Mouse (Mus musculus) MEL (cell line): ENCODE data around the gene Epha6.

Source experiments
- BHLHE40 ChIP-seq: IDR thresholded peaks from 2 replicates; pipeline ENCODE4 v1.6.1; 2012; ENCODE audit warnings: low read depth, mild to moderate bottlenecking, inconsistent platforms, low read length, improper control_type of control experiment, borderline replicate concordance
- CTCF ChIP-seq, 3 experiments: IDR thresholded peaks in 2 of 3; conservative IDR thresholded peaks in 1 of 3; 2 replicates each; pipeline ENCODE4 v1.5.1; 2011 to 2012; ENCODE audit warnings: low read length in 3 of 3, low read depth in 2 of 3, mild to moderate bottlenecking in 2 of 3, improper control_type of control experiment in 1 of 3, inconsistent platforms in 1 of 3, mixed read lengths in 1 of 3, moderate library complexity in 1 of 3; ENCODE audit not compliant: control insufficient read depth in 1 of 3, insufficient read depth in 1 of 3, poor library complexity in 1 of 3, severe bottlenecking in 1 of 3
- EP300 ChIP-seq, 2 experiments: IDR thresholded peaks; 2 replicates each; pipeline ENCODE4 v1.6.1; 2011; ENCODE audit warnings: improper control_type of control experiment in 2 of 2, low read length in 2 of 2, low read depth in 1 of 2, mild to moderate bottlenecking in 1 of 2
- GABPA ChIP-seq: IDR thresholded peaks from 2 replicates; pipeline ENCODE4 v1.6.1; 2012; ENCODE audit warnings: low read depth, mild to moderate bottlenecking, inconsistent platforms, low read length, improper control_type of control experiment, moderate library complexity
- GATA1 ChIP-seq: IDR thresholded peaks from 2 replicates; pipeline ENCODE4 v1.6.1; 2011; ENCODE audit warnings: low read depth, low read length, improper control_type of control experiment
- MAX ChIP-seq: IDR thresholded peaks from 2 replicates; pipeline ENCODE4 v1.6.1; 2011; ENCODE audit warnings: low read length, improper control_type of control experiment
- MEF2A ChIP-seq: IDR thresholded peaks from 2 replicates; pipeline ENCODE4 v1.6.1; 2014; ENCODE audit warnings: low read depth, mild to moderate bottlenecking, inconsistent platforms, low read length, improper control_type of control experiment; ENCODE audit not compliant: poor library complexity, insufficient replicate concordance, severe bottlenecking; ENCODE audit errors: extremely low read depth
- MYC ChIP-seq: IDR thresholded peaks from 2 replicates; pipeline ENCODE4 v1.6.1; 2011; ENCODE audit warnings: low read depth, mild to moderate bottlenecking, low read length, improper control_type of control experiment, moderate library complexity
- NRF1 ChIP-seq: IDR thresholded peaks from 2 replicates; pipeline ENCODE4 v1.6.1; 2014; ENCODE audit warnings: low read depth, mild to moderate bottlenecking, inconsistent platforms, low read length, improper control_type of control experiment, moderate library complexity; ENCODE audit not compliant: poor library complexity, insufficient read depth, severe bottlenecking
- POLR2A ChIP-seq, 2 experiments: IDR thresholded peaks; 2 replicates each; pipeline ENCODE4 v1.6.1; 2011 to 2012; ENCODE audit warnings: low read length in 2 of 2, mild to moderate bottlenecking in 2 of 2, control low read depth in 1 of 2, improper control_type of control experiment in 1 of 2, low read depth in 1 of 2, moderate library complexity in 1 of 2; ENCODE audit not compliant: control insufficient read depth in 1 of 2, insufficient read depth in 1 of 2, poor library complexity in 1 of 2
- TBP ChIP-seq: IDR thresholded peaks from 2 replicates; pipeline ENCODE4 v1.8.0; 2011; ENCODE audit warnings: low read depth, low read length, improper control_type of control experiment
- TCF12 ChIP-seq: IDR thresholded peaks from 2 replicates; pipeline ENCODE4 v1.6.1; 2014; ENCODE audit warnings: low read depth, mild to moderate bottlenecking, inconsistent platforms, low read length, improper control_type of control experiment, moderate library complexity
- USF1 ChIP-seq: IDR thresholded peaks from 2 replicates; pipeline ENCODE4 v1.6.1; 2014; ENCODE audit warnings: low read depth, mild to moderate bottlenecking, inconsistent platforms, low read length, improper control_type of control experiment, moderate library complexity
- ZNF384 ChIP-seq: IDR thresholded peaks from 2 replicates; pipeline ENCODE4 v1.6.1; 2012; ENCODE audit warnings: low read depth, mild to moderate bottlenecking, inconsistent platforms, low read length, improper control_type of control experiment

GRCm38 (mm10) chr16:60538233-60538632 lies 67.1 kb downstream of the Epha6 start:
- TF ChIP-seq USF1: no peak
- TF ChIP-seq CTCF (IDR thresholded peaks at IDR 0.05 in 2 of 3, conservative IDR thresholded peaks at IDR 0.05 in 1 of 3; ENCODE audit: control insufficient read depth in 1 of 3, insufficient read depth in 1 of 3, low read depth in 2 of 3, low read length in 3 of 3, poor library complexity in 1 of 3, severe bottlenecking in 1 of 3): peak in 1 of 3 experiments; percentile 43; a peak in 2 of 6 replicates
- no peak for TF ChIP-seq MEF2A
- no peak for TF ChIP-seq GATA1
- no peak for TF ChIP-seq BHLHE40
- TF ChIP-seq POLR2A (IDR thresholded peaks at IDR 0.05; ENCODE audit: control insufficient read depth in 1 of 2, insufficient read depth in 1 of 2, low read depth in 1 of 2, low read length in 2 of 2, poor library complexity in 1 of 2): no peak
- no peak for TF ChIP-seq TBP
- no peak for TF ChIP-seq MAX
- TF ChIP-seq NRF1: no peak
- TF ChIP-seq EP300 (IDR thresholded peaks at IDR 0.05; ENCODE audit: low read depth in 1 of 2, low read length in 2 of 2): no peak
- no peak for TF ChIP-seq MYC
- no peak for TF ChIP-seq GABPA
- no peak for TF ChIP-seq ZNF384
- TF ChIP-seq TCF12: no peak
